Mouse (Mus musculus) lung, adult 2 months (tissue): ENCODE measurements at regions not wholly inside any gene's neighbourhood (a gene's known extent, or its start where the extent isn't known, plus 50 kb on each side); places are given as distances from the start of the nearest gene placed in this dataset.

Experiments used
- CTCF ChIP-seq: fragments of 200-500 bp; IDR thresholded peaks from 2 replicates; pipeline ENCODE4 v1.5.1; 2011; ENCODE audit warnings: mild to moderate bottlenecking, low read length, control low read depth; ENCODE audit not compliant: insufficient read depth
- POLR2A ChIP-seq: fragments of 200-500 bp; IDR thresholded peaks from 2 replicates; pipeline ENCODE4 v1.6.1; 2011; ENCODE audit warnings: low read depth, mild to moderate bottlenecking, control low read depth, low read length, borderline replicate concordance; ENCODE audit errors: extremely low read depth

DNA sequence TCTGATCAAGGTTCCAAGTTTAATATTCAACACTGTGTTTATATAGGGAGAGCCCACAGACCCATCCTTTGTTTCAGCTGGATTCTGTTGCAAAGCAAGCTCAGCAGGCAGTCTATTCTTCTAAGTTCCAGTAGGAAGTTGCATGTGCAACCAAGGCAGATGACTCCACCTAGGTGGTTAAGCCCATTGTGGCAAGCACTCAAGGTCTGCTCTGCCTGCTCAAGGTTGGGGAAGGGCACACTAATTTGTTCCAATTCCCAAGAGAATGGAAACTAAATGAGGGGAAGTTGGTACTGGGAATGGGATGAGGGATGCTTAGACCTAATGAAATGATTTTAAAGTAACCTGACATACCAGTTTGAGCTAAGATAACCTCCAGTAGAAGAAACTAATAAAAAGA lies 437.3 kb downstream of the 1810013L24Rik start:
- TF ChIP-seq CTCF (no peak), POLR2A (no peak)
